In the genomic region with DNA sequence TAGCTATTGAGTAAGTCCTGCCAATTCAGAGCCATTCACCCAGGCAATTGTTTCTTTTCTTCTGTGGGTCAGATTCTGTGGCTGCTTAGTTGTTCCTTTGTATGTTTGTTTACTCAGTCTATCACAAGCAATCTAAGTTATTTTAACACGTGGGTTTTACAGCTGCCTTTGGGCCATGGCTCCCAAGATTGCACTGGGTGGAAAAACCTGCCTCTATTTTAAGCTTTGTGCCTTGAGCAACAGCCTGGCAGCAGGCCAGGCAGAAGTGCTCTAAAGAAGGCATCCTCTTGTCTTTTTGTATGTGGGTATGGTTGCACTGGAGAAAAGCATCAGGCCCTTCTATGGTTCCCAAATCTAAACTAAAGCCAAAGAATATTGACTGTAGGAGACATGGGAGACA, we compare ENCODE assay signal across 9 mouse cellular contexts. TPM values are rescaled to one million over a fixed set of nuclear protein-coding genes. Genes with fewer than 3 reads are reported as not detected.
A peak's percentile ranks its signal among the peaks of the same experiment; 100 is the strongest.
DNase-seq lines count a peak whose midpoint lies in the region; ATAC-seq and TF ChIP-seq lines count a peak whose summit lies in the region.
"Had no signal": no experiment of that assay in that cellular context is flagged by ENCODE, and none has a peak within 500 bp of the region (broad histone marks: within the 10 kb centered on the region; RNA-seq: fewer than 3 reads in every experiment).

No protein-coding gene starts in this region.

- no peak overlapping the region for H3K4me3 ChIP-seq in heart, embryonic 11.5 days (ENCODE audit: low read depth, low read length)
- no peak overlapping the region for H3K4me3 ChIP-seq in liver, postnatal 0 days (ENCODE audit: low read depth, low read length)
- H3K4me3 ChIP-seq in liver, embryonic 12.5 days: no peak overlapping the region
- H3K4me3 ChIP-seq: erythroblast, embryonic 14.5 days had no signal

- ATAC-seq in heart, embryonic 11.5 days (replicated peaks; ENCODE audit: insufficient number of reproducible peaks, low FRiP score, low TSS enrichment): no peak
- no peak for ATAC-seq in liver, postnatal 0 days
- no peak for ATAC-seq in liver, embryonic 12.5 days
- ATAC-seq in granulocyte monocyte progenitor cell, adult 5-6 weeks (replicated peaks; ENCODE audit: poor library complexity, severe bottlenecking): peak; percentile 15

- no peak overlapping the region for H3K27ac ChIP-seq in heart, embryonic 11.5 days (ENCODE audit: low read depth, low read length)
- no peak overlapping the region for H3K27ac ChIP-seq in liver, postnatal 0 days (ENCODE audit: low read depth)
- H3K27ac ChIP-seq in liver, embryonic 12.5 days: no peak overlapping the region

- 3% methylated on average over 1 of the region's 1 CpGs for WGBS in heart, embryonic 11.5 days (ENCODE audit: insufficient replicate concordance)
- WGBS in liver, postnatal 0 days (ENCODE audit: insufficient replicate concordance): 9% methylated on average over 1 of the region's 1 CpGs
- WGBS in liver, embryonic 12.5 days (ENCODE audit: insufficient replicate concordance): 24% methylated on average over 1 of the region's 1 CpGs

- H3K4me1 ChIP-seq in heart, embryonic 11.5 days (ENCODE audit: control insufficient read depth, insufficient read depth, low read length): peaks cover 15% of the 10 kb centered on the region
- peaks cover 6% of the 10 kb centered on the region for H3K4me1 ChIP-seq in liver, postnatal 0 days (ENCODE audit: insufficient read depth)
- H3K4me1 ChIP-seq in liver, embryonic 12.5 days: peaks cover 24% of the 10 kb centered on the region

- no peak for TF ChIP-seq EP300 in liver, postnatal 0 days (IDR thresholded peaks at IDR 0.05; ENCODE audit: low read depth)

- no peak for TF ChIP-seq CTCF in liver, postnatal 0 days (IDR thresholded peaks at IDR 0.05; ENCODE audit: low read depth)

- no peaks in the 10 kb centered on the region for H3K9me3 ChIP-seq in heart, embryonic 11.5 days (replicated peaks; ENCODE audit: control insufficient read depth, low read length)
- no peaks in the 10 kb centered on the region for H3K9me3 ChIP-seq in liver, postnatal 0 days (ENCODE audit: low read length)
- no peaks in the 10 kb centered on the region for H3K9me3 ChIP-seq in liver, embryonic 12.5 days (replicated peaks)

- no peaks in the 10 kb centered on the region for H3K36me3 ChIP-seq in heart, embryonic 11.5 days (ENCODE audit: control insufficient read depth, insufficient read depth, low read length)
- peaks cover 3% of the 10 kb centered on the region; the same call in 1 of the 2 replicates for H3K36me3 ChIP-seq in liver, postnatal 0 days (replicated peaks; ENCODE audit: insufficient read depth, low read length)
- no peaks in the 10 kb centered on the region for H3K36me3 ChIP-seq in liver, embryonic 12.5 days

- H3K9ac ChIP-seq in heart, embryonic 11.5 days (ENCODE audit: low read depth, low read length): no peak overlapping the region
- H3K9ac ChIP-seq in liver, postnatal 0 days (replicated peaks): no peak overlapping the region
- H3K9ac ChIP-seq in liver, embryonic 12.5 days: no peak overlapping the region

- no peak overlapping the region for H3K4me2 ChIP-seq in heart, embryonic 11.5 days
- H3K4me2 ChIP-seq in liver, postnatal 0 days (ENCODE audit: low read depth, low read length): no peak overlapping the region
- H3K4me2 ChIP-seq in liver, embryonic 12.5 days: no peak overlapping the region

- peak; percentile 94 for DNase-seq in heart, adult 11 months
- peak; percentile 37 for DNase-seq in liver, postnatal 0 days
- peak; percentile 16 to 28 for DNase-seq in lung, postnatal 4 days
- no peak for DNase-seq in neural tube, embryonic 10.5 days (ENCODE audit: extremely low spot score, low spot score)
- DNase-seq in yolk sac, embryonic 10.5 days (ENCODE audit: low spot score): no peak

- H3K27me3 ChIP-seq in heart, embryonic 11.5 days (ENCODE audit: control insufficient read depth, insufficient read depth, low read length): no peaks in the 10 kb centered on the region
- H3K27me3 ChIP-seq in liver, postnatal 0 days (ENCODE audit: insufficient read depth, low read length): no peaks in the 10 kb centered on the region
- H3K27me3 ChIP-seq in liver, embryonic 12.5 days (replicated peaks): no peaks in the 10 kb centered on the region; the same call in 1 of the 2 replicates

RNA-seq across cellular contexts. Expression of gene Ctsl, which starts 3.0 kb away (rescaled TPM):
- 296 and 339 TPM in 2 replicates for polyA plus RNA-seq in heart, embryonic 11.5 days (2014; fragmentation: Nextera tagmentation; extraction: Ambion mirVana)
- 1,130 and 1,294 TPM in 2 replicates for polyA plus RNA-seq in liver, postnatal 0 days (2015; fragmentation: Nextera tagmentation; extraction: Ambion mirVana)
- polyA plus RNA-seq in liver, embryonic 12.5 days (2016; fragmentation: Nextera tagmentation; extraction: Ambion mirVana): 108 and 117 TPM in 2 replicates
- total RNA-seq in granulocyte monocyte progenitor cell, adult 5-6 weeks (2014; fragmentation: Nextera tagmentation): 9.3 and 43.6 TPM in 2 replicates
- total RNA-seq in granulocyte monocyte progenitor cell, adult 5-6 weeks (2017): 23.3 and 53.2 TPM in 2 replicates

RNA-seq across cellular contexts. Expression of gene Cdk20, which starts 58.4 kb away (rescaled TPM):
- 4.4 and 4.7 TPM in 2 replicates for polyA plus RNA-seq in heart, embryonic 11.5 days (2014; fragmentation: Nextera tagmentation; extraction: Ambion mirVana)
- 4.5 and 4.8 TPM in 2 replicates for polyA plus RNA-seq in liver, postnatal 0 days (2015; fragmentation: Nextera tagmentation; extraction: Ambion mirVana)
- polyA plus RNA-seq in liver, embryonic 12.5 days (2016; fragmentation: Nextera tagmentation; extraction: Ambion mirVana): 5.2 and 5.5 TPM in 2 replicates
- total RNA-seq in granulocyte monocyte progenitor cell, adult 5-6 weeks (2014; fragmentation: Nextera tagmentation): 1.5 and 4.1 TPM in 2 replicates
- 2.5 and 3.3 TPM in 2 replicates for total RNA-seq in granulocyte monocyte progenitor cell, adult 5-6 weeks (2017)

Comparison
In these comparisons a context has a peak if more than half of its experiments do, and no peak if none do; other contexts are left out.
1. DNase-seq: peak in heart, adult 11 months (single experiment), liver, postnatal 0 days (single experiment) and lung, postnatal 4 days (2 of 2); none in neural tube, embryonic 10.5 days (single experiment) and yolk sac, embryonic 10.5 days (single experiment).